Mouse (Mus musculus): Measurements from ENCODE around the gene Pkig. TPM values are rescaled to one million over a fixed set of nuclear protein-coding genes. Genes with fewer than 3 reads are reported as not detected.

Pkig gene
- polyA plus RNA-seq, 1 experiment from 2014 or later, result 83.1 TPM

DNA sequence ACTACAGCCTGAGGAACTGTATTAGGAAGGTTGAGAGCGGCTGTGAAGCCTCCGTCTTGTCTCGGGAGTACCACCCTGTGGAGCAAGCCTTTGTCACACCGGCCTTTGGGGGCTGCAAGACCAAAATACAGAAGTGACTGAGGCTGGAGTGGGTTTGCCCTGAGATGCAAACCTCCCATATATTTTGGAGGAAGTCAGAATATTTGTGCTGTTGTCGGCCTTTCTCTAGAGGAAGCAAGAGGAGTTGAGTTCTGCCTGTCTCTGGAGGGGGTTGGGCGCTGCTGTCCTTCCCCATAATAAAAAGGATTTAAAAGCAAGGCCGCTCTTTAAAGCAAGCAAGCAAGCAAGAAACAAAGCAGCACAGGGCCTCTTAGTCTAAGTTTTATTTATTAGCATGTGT lies 103.2 kb downstream of the Pkig start:
- H3K4me1 ChIP-seq (ENCODE audit: control insufficient read depth, low read depth, low read length), result no peaks in the 10 kb centered on the region
- no peak overlapping the region for H3K4me2 ChIP-seq (ENCODE audit: low read depth, low read length)
- H3K9ac ChIP-seq (ENCODE audit: low read depth, low read length), result no peak overlapping the region
- no peak overlapping the region for H3K4me3 ChIP-seq (ENCODE audit: low read depth, low read length)
- H3K27ac ChIP-seq (ENCODE audit: low read length), result no peak overlapping the region
- ATAC-seq (ENCODE audit: low read depth), result no peak
- no peaks in the 10 kb centered on the region for H3K9me3 ChIP-seq (replicated peaks; ENCODE audit: control insufficient read depth, low read length)
- no peaks in the 10 kb centered on the region for H3K36me3 ChIP-seq (ENCODE audit: control insufficient read depth, insufficient read depth)
- H3K27me3 ChIP-seq (ENCODE audit: control insufficient read depth, insufficient read depth, low read depth, low read length), result no peaks in the 10 kb centered on the region
- 49% methylated on average over 7 of the region's 7 CpGs for WGBS (ENCODE audit: insufficient replicate concordance)

DNA sequence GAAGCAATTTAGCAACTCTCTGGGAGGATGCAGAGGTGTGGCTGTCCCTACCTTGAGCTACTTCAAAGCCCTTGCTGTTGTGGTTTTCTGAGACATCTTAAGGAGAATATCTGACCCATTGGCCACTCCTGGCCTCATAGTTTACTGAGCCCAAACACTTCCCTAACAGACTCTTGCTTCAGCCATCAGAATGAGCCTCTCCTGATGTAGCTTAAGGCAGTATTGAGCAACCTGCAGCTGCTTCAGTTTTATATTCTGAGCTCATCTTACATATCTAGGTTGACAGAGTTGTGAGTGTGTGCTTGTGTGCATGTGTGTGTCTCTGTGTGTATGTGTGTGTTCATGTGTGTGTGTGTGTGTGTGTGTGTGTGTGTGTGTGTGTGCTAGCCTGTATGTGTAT lies 108.1 kb downstream of the Pkig start:
- Histone ChIP-seq H3K4me1 (ENCODE audit: control insufficient read depth, low read depth, low read length) (no peaks in the 10 kb centered on the region), H3K4me3 (ENCODE audit: low read depth, low read length) (no peak overlapping the region), H3K27ac (ENCODE audit: low read length) (no peak overlapping the region), H3K4me2 (ENCODE audit: low read depth, low read length) (no peak overlapping the region), H3K9me3 (replicated peaks; ENCODE audit: control insufficient read depth, low read length) (no peaks in the 10 kb centered on the region), H3K36me3 (ENCODE audit: control insufficient read depth, insufficient read depth) (no peaks in the 10 kb centered on the region), H3K9ac (ENCODE audit: low read depth, low read length) (no peak overlapping the region), H3K27me3 (ENCODE audit: control insufficient read depth, insufficient read depth, low read depth, low read length) (no peaks in the 10 kb centered on the region)
- ATAC-seq (ENCODE audit: low read depth), result no peak

DNA sequence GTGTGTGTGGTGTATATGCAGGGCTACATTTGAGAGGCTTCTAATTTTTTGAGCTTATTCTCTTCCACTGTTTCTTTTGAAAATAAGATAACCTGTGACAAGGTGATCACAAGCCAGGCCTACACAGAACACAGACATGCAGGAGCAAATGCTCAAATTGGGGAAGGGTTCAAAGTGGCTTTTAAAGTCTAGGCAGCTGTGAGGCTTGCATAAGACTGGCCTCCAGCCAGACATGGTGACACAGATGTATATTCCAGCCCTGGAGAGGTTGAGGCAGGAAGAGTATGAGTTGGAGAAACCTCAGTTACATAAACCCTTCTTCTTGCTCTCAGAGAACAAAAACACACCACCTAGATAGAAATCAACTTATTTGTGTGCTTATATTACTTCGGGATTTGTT lies 108.7 kb downstream of the Pkig start:
- H3K27ac ChIP-seq (ENCODE audit: low read length), result no peak overlapping the region
- H3K9ac ChIP-seq (ENCODE audit: low read depth, low read length), result no peak overlapping the region
- 41% methylated on average over 1 of the region's 1 CpGs for WGBS (ENCODE audit: insufficient replicate concordance)
- H3K36me3 ChIP-seq (ENCODE audit: control insufficient read depth, insufficient read depth), result no peaks in the 10 kb centered on the region
- H3K9me3 ChIP-seq (replicated peaks; ENCODE audit: control insufficient read depth, low read length), result no peaks in the 10 kb centered on the region
- H3K4me3 ChIP-seq (ENCODE audit: low read depth, low read length), result no peak overlapping the region
- no peaks in the 10 kb centered on the region for H3K4me1 ChIP-seq (ENCODE audit: control insufficient read depth, low read depth, low read length)
- H3K4me2 ChIP-seq (ENCODE audit: low read depth, low read length), result no peak overlapping the region
- no peaks in the 10 kb centered on the region for H3K27me3 ChIP-seq (ENCODE audit: control insufficient read depth, insufficient read depth, low read depth, low read length)
- ATAC-seq (ENCODE audit: low read depth), result no peak

DNA sequence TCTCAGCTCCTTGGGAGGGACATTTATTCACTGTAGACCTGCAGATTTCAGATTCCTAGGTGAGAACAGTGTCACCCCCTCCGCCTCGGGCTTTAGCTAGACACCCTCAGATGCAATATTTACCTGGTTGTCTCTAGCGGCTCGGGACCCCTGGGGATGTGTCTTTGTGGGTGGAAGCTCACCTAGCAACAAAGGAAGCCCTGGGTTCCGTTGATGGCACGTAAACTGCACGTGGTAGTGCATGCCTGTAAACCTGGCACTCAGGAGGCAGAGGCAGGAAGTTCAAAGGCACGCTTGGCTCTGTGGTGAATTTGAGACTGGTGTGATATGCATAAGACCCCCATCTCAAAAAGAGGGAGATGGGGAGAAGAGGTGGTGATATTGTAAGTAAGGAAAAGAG lies 112.5 kb downstream of the Pkig start:
- Histone ChIP-seq H3K4me2 (ENCODE audit: low read depth, low read length) (no peak overlapping the region), H3K4me3 (ENCODE audit: low read depth, low read length) (no peak overlapping the region), H3K4me1 (ENCODE audit: control insufficient read depth, low read depth, low read length) (no peaks in the 10 kb centered on the region), H3K9me3 (replicated peaks; ENCODE audit: control insufficient read depth, low read length) (no peaks in the 10 kb centered on the region), H3K36me3 (ENCODE audit: control insufficient read depth, insufficient read depth) (no peaks in the 10 kb centered on the region), H3K9ac (ENCODE audit: low read depth, low read length) (no peak overlapping the region), H3K27me3 (ENCODE audit: control insufficient read depth, insufficient read depth, low read depth, low read length) (no peaks in the 10 kb centered on the region), H3K27ac (ENCODE audit: low read length) (no peak overlapping the region)
- ATAC-seq (ENCODE audit: low read depth), result no peak
- 52% methylated on average over 8 of the region's 8 CpGs for WGBS (ENCODE audit: insufficient replicate concordance)

Other genes with a start within 250 kb of the Pkig start
- gene Oser1, start 233.7 kb upstream of the Pkig start, polyA plus RNA-seq (2015; fragmentation: Nextera tagmentation; extraction: Ambion mirVana), result 37.5 and 39.0 TPM in 2 replicates
- 0.12 TPM in 1 of 2 replicates, not detected in the other for gene Gdap1l1, start 219.9 kb upstream of the Pkig start, polyA plus RNA-seq (2015; fragmentation: Nextera tagmentation; extraction: Ambion mirVana)
- 3.8 and 3.9 TPM in 2 replicates for gene Fitm2, start 185.8 kb upstream of the Pkig start, polyA plus RNA-seq (2015; fragmentation: Nextera tagmentation; extraction: Ambion mirVana)
- not detected in 2 replicates for gene R3hdml, start 166.1 kb upstream of the Pkig start, polyA plus RNA-seq (2015; fragmentation: Nextera tagmentation; extraction: Ambion mirVana)
- 18.8 and 21.1 TPM in 2 replicates for gene Hnf4a, start 151.6 kb upstream of the Pkig start, polyA plus RNA-seq (2015; fragmentation: Nextera tagmentation; extraction: Ambion mirVana)
- gene Ttpal, start 56.1 kb upstream of the Pkig start, polyA plus RNA-seq (2015; fragmentation: Nextera tagmentation; extraction: Ambion mirVana), result 9.2 and 10.6 TPM in 2 replicates
- gene Serinc3, start 13.3 kb upstream of the Pkig start, polyA plus RNA-seq (2015; fragmentation: Nextera tagmentation; extraction: Ambion mirVana), result 138 and 149 TPM in 2 replicates
- gene Ada, start 91.9 kb downstream of the Pkig start, polyA plus RNA-seq (2015; fragmentation: Nextera tagmentation; extraction: Ambion mirVana), result 3.4 and 3.5 TPM in 2 replicates
- 0.05 TPM in 2 replicates for gene Ccn5, start 162.5 kb downstream of the Pkig start, polyA plus RNA-seq (2015; fragmentation: Nextera tagmentation; extraction: Ambion mirVana)
- not detected in 2 replicates for gene Kcnk15, start 195.3 kb downstream of the Pkig start, polyA plus RNA-seq (2015; fragmentation: Nextera tagmentation; extraction: Ambion mirVana)